Mouse (Mus musculus): ENCODE data around the gene Rsph1. TPM values are rescaled to one million over a fixed set of nuclear protein-coding genes. Genes with fewer than 3 reads are reported as not detected.
A peak's percentile ranks its signal among the peaks of the same experiment; 100 is the strongest.

Gene Rsph1
- total RNA-seq, 2 experiments from 2014 or later = 13.6 to 17.6 TPM

DNA sequence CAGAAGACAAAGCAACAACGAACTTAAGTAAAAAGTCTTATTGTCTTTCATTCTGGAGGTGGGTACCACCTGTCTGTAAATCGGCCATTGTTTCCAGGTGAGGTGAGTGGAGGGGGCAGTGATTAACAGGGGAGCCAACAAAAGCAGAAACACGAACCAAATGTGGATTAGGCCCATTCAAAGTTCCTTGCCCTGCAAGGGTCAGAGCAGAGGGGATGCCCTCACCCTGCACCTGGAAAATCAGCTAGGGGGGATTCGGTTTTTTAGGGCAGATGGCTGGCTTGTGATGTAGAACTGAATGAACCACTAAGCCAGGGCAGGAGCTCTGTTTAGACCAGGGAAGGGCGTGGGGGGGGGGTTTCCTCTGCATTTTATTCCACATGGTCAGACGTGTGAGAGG lies 12.8 kb downstream of the Rsph1 start:
- DNase-seq (ENCODE audit: low spot score in 2 of 2) = no peak
- intact Hi-C loops (cut with DNase I) = loop anchor here (10.0 kb wide), 1 partner anchor 230 kb away; no protein-coding TSS in a partner anchor

DNA sequence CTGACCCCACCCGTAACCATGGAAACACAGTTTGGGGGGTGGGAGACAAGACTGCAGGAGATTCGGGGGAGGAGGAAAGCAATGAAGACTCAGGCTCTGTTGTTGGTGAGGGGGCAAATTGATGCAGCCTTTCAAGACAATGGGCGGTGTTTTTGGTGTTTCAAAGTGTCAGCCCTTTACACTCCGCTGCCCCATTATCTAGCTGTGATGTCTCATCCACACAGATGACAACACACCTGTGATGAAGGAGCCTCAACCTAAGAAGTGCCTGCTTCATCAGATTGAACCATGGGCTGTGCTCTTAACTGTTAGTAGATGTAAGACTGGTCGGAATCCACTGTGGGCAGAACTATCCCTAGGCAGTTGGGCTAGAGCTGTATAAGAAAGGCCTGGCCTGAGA lies 13.4 kb downstream of the Rsph1 start:
- intact Hi-C loops (cut with DNase I) = loop anchor here (10.0 kb wide), 1 partner anchor 231 kb away; no protein-coding TSS in a partner anchor
- DNase-seq (ENCODE audit: low spot score in 2 of 2) = no peak

DNA sequence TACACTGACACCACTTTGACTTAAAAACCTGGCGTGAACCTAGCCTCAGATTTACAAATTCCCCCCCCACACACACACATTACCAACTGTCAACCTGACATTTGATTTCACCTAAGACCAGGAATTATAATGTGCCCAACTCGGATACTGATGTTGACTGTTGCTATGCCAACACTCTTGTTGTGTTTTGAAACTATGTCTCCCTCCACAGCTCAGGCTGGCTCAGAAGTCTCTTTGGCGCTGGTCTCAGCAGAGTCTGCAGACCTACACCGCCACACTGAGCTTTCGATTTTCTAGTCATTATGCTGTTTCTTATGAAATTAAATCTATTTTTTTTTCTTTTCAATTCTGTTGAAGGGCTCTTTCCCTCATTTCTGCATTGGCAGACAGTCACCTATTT lies 14.5 kb downstream of the Rsph1 start:
- intact Hi-C loops (cut with DNase I) = loop anchor here (10.0 kb wide), 1 partner anchor 232 kb away; no protein-coding TSS in a partner anchor
- peak in 1 of 2 experiments; percentile 8 for DNase-seq (ENCODE audit: low spot score in 2 of 2)

DNA sequence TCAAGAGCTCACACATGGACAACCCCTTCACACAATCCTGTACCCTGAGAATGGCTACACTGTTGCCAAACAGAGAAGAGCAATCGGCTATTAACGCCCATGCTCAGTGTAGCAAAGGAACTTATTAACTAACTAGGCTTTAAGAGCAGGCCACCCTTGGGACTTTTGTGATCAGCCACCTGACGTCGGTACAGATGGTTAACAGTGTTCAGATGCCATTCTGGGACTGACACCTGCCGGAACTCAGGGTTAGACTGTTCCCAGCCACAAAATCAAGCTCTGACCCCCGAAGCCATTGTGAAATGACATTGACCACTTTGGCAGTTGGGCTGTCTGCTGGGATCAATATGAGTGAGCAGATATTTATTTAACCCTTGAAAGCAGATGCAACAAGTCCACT lies 15.8 kb downstream of the Rsph1 start:
- no peak for DNase-seq (ENCODE audit: low spot score in 2 of 2)
- intact Hi-C loops (cut with DNase I) = loop anchor here (10.0 kb wide), 1 partner anchor 233 kb away; no protein-coding TSS in a partner anchor

DNA sequence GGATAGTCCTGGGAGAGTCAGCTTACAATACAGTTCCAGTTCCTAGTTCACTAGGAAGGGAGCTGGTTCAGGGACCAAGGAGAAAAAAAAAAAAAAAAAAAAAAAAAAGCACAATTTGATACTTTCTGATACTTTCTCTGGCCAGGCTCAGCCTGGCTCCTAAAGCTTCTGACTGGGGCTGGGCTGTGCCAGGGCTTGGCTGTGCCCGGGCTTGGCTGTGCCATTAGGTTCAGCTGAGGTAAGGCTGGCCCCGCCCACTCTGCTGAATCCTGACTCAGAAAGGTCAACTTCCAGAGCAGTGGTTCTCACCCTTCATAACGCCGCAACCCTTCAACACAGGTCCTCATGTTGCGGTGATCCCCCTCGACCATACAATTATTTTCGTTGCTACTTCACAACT lies 16.8 kb downstream of the Rsph1 start:
- intact Hi-C loops (cut with DNase I) = loop anchor here (10.0 kb wide), 1 partner anchor 234 kb away; no protein-coding TSS in a partner anchor
- no peak for DNase-seq (ENCODE audit: low spot score in 2 of 2)

- intact Hi-C loops (cut with DNase I) = loop anchor here (10.0 kb wide), 1 partner anchor 235 kb away; no protein-coding TSS in a partner anchor
- DNase-seq (ENCODE audit: low spot score in 2 of 2) = no peak
Observed at GRCm38 (mm10) chr17:31259825-31260224, 17.4 kb downstream of the Rsph1 start.

DNA sequence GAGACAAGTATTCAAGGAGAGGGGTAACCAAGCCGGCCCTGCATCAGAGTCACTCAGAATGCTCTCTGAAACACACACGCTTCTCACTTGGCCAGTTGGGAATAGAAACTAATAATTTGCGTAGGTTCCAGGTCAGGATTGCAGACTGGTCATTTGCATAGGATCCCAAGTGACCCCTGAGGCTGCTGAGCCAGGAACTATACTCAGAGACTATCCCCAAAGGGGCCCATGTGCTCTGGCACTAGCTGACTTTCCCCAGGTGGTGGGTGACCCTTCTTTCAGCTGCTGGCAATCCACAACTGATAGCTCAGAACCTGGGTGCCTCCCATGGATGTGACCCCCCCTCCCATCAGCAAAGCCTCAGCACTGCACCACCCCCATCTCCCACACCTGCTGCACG lies 18.0 kb downstream of the Rsph1 start:
- DNase-seq (ENCODE audit: low spot score in 2 of 2) = no peak
- intact Hi-C loops (cut with DNase I) = no loop called here

- intact Hi-C loops (cut with DNase I) = no loop called here
Observed at GRCm38 (mm10) chr17:31258310-31258865, 18.8 kb downstream of the Rsph1 start.

DNA sequence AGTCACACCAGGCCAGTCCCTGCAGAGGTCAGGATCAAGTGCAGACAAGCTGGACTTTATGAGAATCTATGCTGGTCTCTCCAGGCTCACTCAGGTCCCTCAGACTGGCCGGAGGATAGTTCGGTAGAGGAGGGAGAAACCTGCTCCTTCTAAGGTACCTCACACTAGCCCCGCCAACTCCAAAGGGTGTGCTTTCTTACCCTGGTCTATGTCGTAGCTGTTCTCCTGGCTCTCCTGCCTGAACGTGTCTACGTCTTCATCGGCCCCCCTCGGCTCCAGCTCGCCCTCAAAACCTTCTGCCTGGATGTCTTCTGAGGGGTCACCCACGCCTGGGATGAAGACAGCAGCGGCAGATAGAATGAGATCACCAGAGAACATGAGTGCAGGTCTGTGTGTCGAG lies 19.3 kb downstream of the Rsph1 start:
- intact Hi-C loops (cut with DNase I) = no loop called here
- no peak for DNase-seq (ENCODE audit: low spot score in 2 of 2)

More at GRCm38 (mm10) chr17:31258310-31258865, 18.8 kb downstream of the Rsph1 start:
- no peak for DNase-seq (ENCODE audit: low spot score in 2 of 2)

- intact Hi-C loops (cut with DNase I) = no loop called here
- DNase-seq (ENCODE audit: low spot score in 2 of 2) = no peak
Observed at GRCm38 (mm10) chr17:31257149-31257548, 20.0 kb downstream of the Rsph1 start.

DNA sequence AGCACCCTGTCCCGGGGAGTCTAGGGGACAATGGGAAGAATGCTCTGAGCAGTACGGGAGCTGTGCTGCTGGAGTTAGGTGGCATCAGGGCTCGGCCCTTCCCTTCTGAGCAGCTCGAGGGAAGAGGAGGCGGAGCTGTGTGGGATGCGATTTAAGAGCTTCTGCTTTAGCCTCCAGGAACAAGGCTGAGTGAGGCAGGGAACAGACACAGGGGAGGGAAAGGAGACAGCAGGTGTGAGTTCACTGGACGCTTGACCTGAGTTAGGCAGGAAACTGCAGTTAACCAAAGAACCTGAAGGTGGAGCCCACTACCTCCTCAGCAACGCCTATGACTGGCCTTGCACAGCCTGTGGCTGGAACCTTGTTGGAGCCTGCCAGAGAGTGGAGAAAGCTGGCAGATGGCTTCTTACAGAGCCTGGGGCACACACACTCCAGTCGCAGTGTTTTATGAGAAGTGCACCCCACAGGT lies 22.7 kb downstream of the Rsph1 start:
- DNase-seq (ENCODE audit: low spot score in 2 of 2) = peak; percentile 84 to 85
- intact Hi-C loops (cut with DNase I) = loop anchor here (1.0 kb wide), 1 partner anchor 54 kb away; no protein-coding TSS in a partner anchor

GRCm38 (mm10) chr17:31253951-31254350 lies 23.2 kb downstream of the Rsph1 start:
- intact Hi-C loops (cut with DNase I) = loop anchor here (1.0 kb wide), 1 partner anchor 54 kb away; no protein-coding TSS in a partner anchor
- DNase-seq (ENCODE audit: low spot score in 2 of 2) = no peak

DNA sequence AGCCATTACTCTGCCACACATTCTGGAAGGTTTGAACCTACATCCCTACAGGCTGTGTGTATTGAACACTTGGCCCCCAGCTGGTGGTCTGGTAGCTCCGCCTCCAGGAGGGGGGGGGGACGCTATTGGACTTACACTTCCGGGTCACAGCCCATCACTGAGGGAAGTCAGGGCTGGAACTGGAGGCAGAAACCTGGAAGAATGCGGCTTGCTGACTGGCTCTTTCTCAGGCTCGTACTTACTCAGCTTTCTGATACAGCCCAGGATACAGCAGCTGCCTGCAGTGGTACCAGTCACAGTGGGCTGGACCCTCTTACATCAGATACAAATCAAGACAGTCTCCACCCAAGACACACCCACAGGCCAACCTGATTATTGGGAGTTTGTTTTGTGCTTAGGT lies 30.0 kb downstream of the Rsph1 start:
- intact Hi-C loops (cut with DNase I) = no loop called here
- DNase-seq (ENCODE audit: low spot score in 2 of 2) = no peak

- intact Hi-C loops (cut with DNase I) = no loop called here
- no peak for DNase-seq (ENCODE audit: low spot score in 2 of 2)
Observed at GRCm38 (mm10) chr17:31245321-31245720, 31.9 kb downstream of the Rsph1 start.

- intact Hi-C loops (cut with DNase I) = no loop called here
- DNase-seq (ENCODE audit: low spot score in 2 of 2) = no peak
Observed at GRCm38 (mm10) chr17:31242764-31243163, 34.4 kb downstream of the Rsph1 start.

- intact Hi-C loops (cut with DNase I) = no loop called here
- no peak for DNase-seq (ENCODE audit: low spot score in 2 of 2)
Observed at GRCm38 (mm10) chr17:31241156-31241555, 36.0 kb downstream of the Rsph1 start.

DNA sequence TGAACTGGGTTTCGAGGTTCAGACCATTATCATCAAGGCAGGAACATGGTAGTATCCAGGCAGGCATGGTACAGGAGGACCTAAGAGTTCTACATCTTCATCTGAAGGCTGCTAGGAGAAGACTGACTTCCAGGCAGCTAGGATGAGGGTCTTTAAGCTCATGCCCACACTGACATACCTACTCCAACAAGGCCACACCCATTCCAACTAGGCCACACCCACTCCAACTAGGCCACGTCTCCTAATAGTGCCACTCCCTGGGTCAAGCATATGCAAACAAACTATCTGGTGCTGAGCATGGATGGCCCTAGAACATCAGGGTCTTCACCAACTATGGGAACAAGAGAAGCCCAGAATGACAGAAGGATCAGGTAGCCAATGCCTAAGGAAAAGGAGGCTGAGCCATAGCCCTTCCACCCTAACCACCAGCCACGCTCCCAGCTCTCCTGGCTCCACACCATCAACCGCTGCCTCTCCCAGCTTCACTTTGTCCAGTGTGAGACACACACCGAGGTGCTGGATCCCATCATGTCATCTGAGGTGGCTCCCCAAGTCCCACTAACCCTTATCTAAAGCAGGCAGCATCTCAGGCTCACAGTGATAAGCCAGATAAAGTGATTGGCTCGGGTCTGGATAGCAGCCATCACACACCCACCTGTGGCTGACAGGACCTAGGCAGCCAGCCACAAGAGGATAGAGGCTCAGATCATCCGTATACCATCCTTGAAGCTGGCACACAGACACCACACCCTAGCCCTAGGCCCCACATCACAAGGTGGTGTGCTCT lies 38.8 kb downstream of the Rsph1 start:
- no peak for DNase-seq (ENCODE audit: low spot score in 2 of 2)
- intact Hi-C loops (cut with DNase I) = no loop called here

- DNase-seq (ENCODE audit: low spot score in 2 of 2) = no peak
- intact Hi-C loops (cut with DNase I) = no loop called here
Observed at GRCm38 (mm10) chr17:31235915-31236314, 41.3 kb downstream of the Rsph1 start.

- no peak for DNase-seq (ENCODE audit: low spot score in 2 of 2)
Observed at GRCm38 (mm10) chr17:31232251-31233010, 44.8 kb downstream of the Rsph1 start.

GRCm38 (mm10) chr17:31231780-31232179 lies 45.4 kb downstream of the Rsph1 start:
- no peak for DNase-seq (ENCODE audit: low spot score in 2 of 2)

More at GRCm38 (mm10) chr17:31232251-31233010, 44.8 kb downstream of the Rsph1 start:
- intact Hi-C loops (cut with DNase I) = no loop called here

More at GRCm38 (mm10) chr17:31231780-31232179, 45.4 kb downstream of the Rsph1 start:
- intact Hi-C loops (cut with DNase I) = no loop called here
